Mouse (Mus musculus) liver, embryonic 16.5 days (tissue): ENCODE results near the gene Washc3. TPM values are rescaled to one million over a fixed set of nuclear protein-coding genes. Genes with fewer than 3 reads are reported as not detected.

Experiments used
- ATAC-seq: fragments of 200-750 bp; cut with Nextera tagmentation; 2 replicates; pipeline ENCODE4 v1.8.0; 2017; ENCODE audit warnings: low read depth, mild to moderate bottlenecking, moderate number of reproducible peaks, moderate library complexity
- H3K27ac ChIP-seq: fragments of 300-500 bp; sonication (generic); 2 replicates; pipeline ENCODE4 v1.5.1; 2014; ENCODE audit warnings: mild to moderate bottlenecking, low read length
- H3K27me3 ChIP-seq: fragments of 300-500 bp; sonication (generic); 2 replicates; pipeline ENCODE4 v1.6.1; 2014; ENCODE audit warnings: low read depth, low read length, mixed read lengths; ENCODE audit not compliant: control insufficient read depth, insufficient read depth
- H3K36me3 ChIP-seq: fragments of 300-500 bp; sonication (generic); 2 replicates; pipeline ENCODE4 v1.6.1; 2014; ENCODE audit warnings: mild to moderate bottlenecking; ENCODE audit not compliant: control insufficient read depth, insufficient read depth
- H3K4me1 ChIP-seq: fragments of 300-500 bp; sonication (generic); 2 replicates; pipeline ENCODE4 v1.6.1; 2014; ENCODE audit warnings: low read depth, low read length, mixed read lengths; ENCODE audit not compliant: control insufficient read depth
- H3K4me2 ChIP-seq: fragments of 300-500 bp; sonication (generic); 2 replicates; pipeline ENCODE4 v1.6.1; 2014; ENCODE audit warnings: low read depth, low read length, mixed read lengths
- H3K4me3 ChIP-seq: fragments of 300-500 bp; sonication (generic); 2 replicates; pipeline ENCODE4 v1.5.1; 2014; ENCODE audit warnings: low read depth, mild to moderate bottlenecking, low read length
- H3K9ac ChIP-seq: fragments of 300-500 bp; sonication (generic); 2 replicates; pipeline ENCODE4 v1.6.1; 2014; ENCODE audit warnings: low read depth, low read length
- H3K9me3 ChIP-seq: fragments of 300-500 bp; sonication (generic); replicated peaks from 2 replicates; pipeline ENCODE4 v1.6.1; 2016; ENCODE audit warnings: low read length; ENCODE audit not compliant: control insufficient read depth
- WGBS: fragments of 180-500 bp; shearing (Covaris S2); extraction: QIAGEN DNeasy Blood & Tissue Kit; methylation state at CpG from one replicate; pipeline ENCODE4 v1.1.7; 2014; ENCODE audit not compliant: insufficient replicate concordance; 5-methylcytosine and 5-hydroxymethylcytosine counted together
- polyA plus RNA-seq: library from polyadenylated mRNA; unstranded; fragments of >200 nt; fragmentation: Nextera tagmentation; extraction: Ambion mirVana; gene quantifications from 2 replicates; pipeline ENCODE4 v1.2.1, GENCODE M21; 2015

Washc3 gene
- polyA plus RNA-seq, 1 experiment from 2014 or later: 23.8 TPM

GRCm38 (mm10) chr10:88281699-88282098 is 80.8 kb downstream of the Washc3 start:
- no peaks in the 10 kb centered on the region for H3K4me1 ChIP-seq
- no peaks in the 10 kb centered on the region for H3K9me3 ChIP-seq
- no peak for ATAC-seq
- no peaks in the 10 kb centered on the region for H3K27me3 ChIP-seq
- no peaks in the 10 kb centered on the region for H3K36me3 ChIP-seq
- no peak overlapping the region for H3K4me3 ChIP-seq
- 64% methylated on average over 3 of the region's 3 CpGs for WGBS
- no peak overlapping the region for H3K9ac ChIP-seq
- no peak overlapping the region for H3K4me2 ChIP-seq
- H3K27ac ChIP-seq: no peak overlapping the region

GRCm38 (mm10) chr10:88284343-88284990 is 83.6 kb downstream of the Washc3 start:
- ATAC-seq: no peak
- H3K4me2 ChIP-seq: no peak overlapping the region
- no peaks in the 10 kb centered on the region for H3K36me3 ChIP-seq
- no peaks in the 10 kb centered on the region for H3K4me1 ChIP-seq
- no peak overlapping the region for H3K9ac ChIP-seq
- no peaks in the 10 kb centered on the region for H3K9me3 ChIP-seq
- no peak overlapping the region for H3K27ac ChIP-seq
- 64% methylated on average over 4 of the region's 4 CpGs for WGBS
- H3K27me3 ChIP-seq: no peaks in the 10 kb centered on the region
- H3K4me3 ChIP-seq: no peak overlapping the region

- Histone ChIP-seq H3K36me3 (no peaks in the 10 kb centered on the region), H3K27me3 (no peaks in the 10 kb centered on the region), H3K27ac (no peak overlapping the region), H3K9me3 (no peaks in the 10 kb centered on the region), H3K9ac (no peak overlapping the region), H3K4me1 (no peaks in the 10 kb centered on the region), H3K4me3 (no peak overlapping the region), H3K4me2 (no peak overlapping the region)
- 71% methylated on average over 8 of the region's 8 CpGs for whole genome bisulfite sequencing
- ATAC-seq: no peak
These were observed 86.4 kb downstream of the Washc3 start for GRCm38 (mm10) chr10:88287261-88287660.

GRCm38 (mm10) chr10:88288061-88288460 is 87.2 kb downstream of the Washc3 start:
- 66% methylated on average over 10 of the region's 10 CpGs for WGBS
- no peak for ATAC-seq
- H3K27ac ChIP-seq: no peak overlapping the region
- H3K36me3 ChIP-seq: no peaks in the 10 kb centered on the region
- H3K9me3 ChIP-seq: no peaks in the 10 kb centered on the region
- H3K4me2 ChIP-seq: no peak overlapping the region
- H3K9ac ChIP-seq: no peak overlapping the region
- no peak overlapping the region for H3K4me3 ChIP-seq
- H3K4me1 ChIP-seq: no peaks in the 10 kb centered on the region
- no peaks in the 10 kb centered on the region for H3K27me3 ChIP-seq

DNA sequence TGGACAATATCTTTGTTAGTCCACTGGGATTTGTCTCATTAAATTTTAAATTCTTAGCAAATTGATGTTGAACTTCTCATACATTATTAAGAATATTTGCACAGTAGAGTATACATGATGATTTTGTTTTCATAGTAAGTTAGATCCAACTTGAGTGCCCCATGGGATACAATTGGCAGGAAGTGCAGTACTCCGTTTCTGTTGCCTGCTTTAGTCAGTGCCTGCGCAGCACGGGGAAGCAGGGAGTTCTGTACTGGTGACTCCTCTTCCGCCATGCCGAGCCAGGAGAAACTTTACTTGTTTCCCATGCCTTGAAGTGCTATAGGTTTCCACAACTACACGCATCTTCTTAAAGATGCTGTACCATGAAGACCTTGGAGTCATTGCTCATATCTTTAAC is 94.2 kb downstream of the Washc3 start:
- Histone ChIP-seq H3K36me3 (no peaks in the 10 kb centered on the region), H3K27me3 (no peaks in the 10 kb centered on the region), H3K4me1 (no peaks in the 10 kb centered on the region), H3K4me2 (no peak overlapping the region), H3K9ac (no peak overlapping the region), H3K27ac (no peak overlapping the region), H3K4me3 (no peak overlapping the region), H3K9me3 (no peaks in the 10 kb centered on the region)
- no peak for ATAC-seq
- 68% methylated on average over 6 of the region's 6 CpGs for WGBS

Other genes starting within 250 kb of the Washc3 start
- 0.25 and 0.40 TPM in 2 replicates for gene Pmch, start 110.0 kb upstream of the Washc3 start, polyA plus RNA-seq
- gene Parpbp, start 54.2 kb upstream of the Washc3 start, polyA plus RNA-seq: 11.2 and 14.1 TPM in 2 replicates
- gene Nup37, start 54.1 kb upstream of the Washc3 start, polyA plus RNA-seq: 22.9 and 26.6 TPM in 2 replicates
- gene Dram1, start 178.0 kb downstream of the Washc3 start, polyA plus RNA-seq: 2.0 and 2.5 TPM in 2 replicates
- 2.3 and 2.4 TPM in 2 replicates for gene Gnptab, start 178.0 kb downstream of the Washc3 start, polyA plus RNA-seq